Mouse (Mus musculus) megakaryocyte progenitor cell, adult 5-6 weeks (primary cell): ENCODE results near the gene Pdhx. TPM values are rescaled to one million over a fixed set of nuclear protein-coding genes. Genes with fewer than 3 reads are reported as not detected.

ENCODE experiments used
- ATAC-seq: replicated peaks from 2 replicates; pipeline ENCODE4 v1.8.0; 2016; ENCODE audit warnings: mild to moderate bottlenecking, moderate TSS enrichment, inconsistent platforms; ENCODE audit not compliant: poor library complexity
- total RNA-seq, 2 experiments: library from RNA; stranded (forward) in 1 of 2; stranded (reverse) in 1 of 2; fragments of 157-497, 149-512 nt in 1 of 2; fragments of 200-1000 nt in 1 of 2; gene quantifications; 2 replicates each; pipeline versions ENCODE4 v1.2.3 to v1.2.4; 2015 to 2017

The Pdhx gene
- total RNA-seq, 2 experiments from 2014 or later = 20.9 to 29.1 TPM

DNA sequence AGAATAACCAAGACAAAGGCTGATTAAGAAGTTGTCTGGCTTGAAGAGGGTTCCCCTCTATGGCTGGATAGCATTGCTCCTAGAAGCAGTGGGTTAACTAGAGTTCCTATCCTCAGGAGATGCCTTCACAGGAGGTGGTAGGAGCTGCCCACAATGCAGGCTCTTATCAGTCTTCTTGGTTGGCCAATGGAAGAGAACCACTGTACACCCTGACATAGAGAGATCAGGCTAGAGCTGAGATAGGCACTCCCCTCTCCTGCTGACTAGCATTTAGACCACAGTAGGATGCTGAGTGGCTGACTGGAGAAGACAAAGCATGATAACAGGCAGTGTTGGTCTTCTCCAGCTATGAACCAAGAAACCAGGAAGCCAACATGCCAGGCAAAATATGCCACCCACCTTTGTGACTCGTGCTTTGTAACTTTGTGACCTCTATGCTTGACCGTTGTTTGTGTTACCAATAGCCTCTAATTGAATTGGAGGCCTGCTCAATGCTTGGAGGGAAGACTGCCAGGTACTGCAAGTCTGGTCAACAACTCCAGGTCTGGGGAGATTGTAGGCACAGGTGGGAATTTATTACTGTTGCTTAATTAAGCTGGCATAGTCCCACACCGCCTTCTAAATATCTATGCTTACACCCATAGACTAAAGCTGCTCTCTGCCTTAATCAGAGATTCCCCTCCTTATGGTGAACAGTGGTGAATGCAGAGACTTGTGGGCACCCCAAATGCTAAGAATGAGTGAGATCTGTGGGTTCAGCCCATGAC is 79.3 kb downstream of the Pdhx start:
- ATAC-seq = peak; percentile 76

DNA sequence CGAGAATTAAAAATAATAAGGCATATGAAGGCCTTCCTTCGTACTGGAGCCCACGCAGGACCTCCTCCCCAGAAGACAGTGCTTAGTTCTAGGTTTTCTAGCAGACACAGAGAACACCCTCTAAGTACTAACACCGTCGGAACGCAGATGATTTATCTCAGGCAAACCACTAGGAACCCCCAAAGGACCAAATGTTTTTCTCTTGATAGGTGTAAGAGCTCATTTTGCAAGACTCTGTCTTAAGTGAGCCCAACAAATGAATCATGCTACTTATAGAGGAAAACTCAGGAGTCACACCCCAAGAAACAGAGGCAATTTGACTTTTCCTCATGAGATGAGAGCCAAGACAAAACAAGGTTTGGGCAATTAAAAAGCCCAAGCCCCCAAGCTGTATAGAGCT is 80.9 kb downstream of the Pdhx start:
- no peak for ATAC-seq

DNA sequence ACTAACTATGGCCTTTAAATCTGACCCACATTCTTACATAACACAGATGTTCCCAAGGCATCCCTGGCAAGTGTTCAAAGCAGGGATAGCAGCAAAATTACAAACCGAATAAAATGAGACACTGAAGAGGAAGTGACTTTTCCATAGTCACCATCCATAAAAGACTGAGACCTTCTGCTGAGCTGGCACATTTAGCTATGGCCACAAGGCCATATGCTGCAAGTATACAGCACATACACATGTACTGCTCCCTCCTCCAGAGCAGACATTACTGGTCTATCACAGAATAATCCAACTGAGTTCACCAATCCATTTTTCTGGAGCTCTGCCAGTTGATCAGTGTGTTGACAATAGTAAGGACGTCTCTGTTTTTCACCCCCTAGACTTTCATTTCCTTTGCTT is 83.0 kb downstream of the Pdhx start:
- ATAC-seq = peak; percentile 29

DNA sequence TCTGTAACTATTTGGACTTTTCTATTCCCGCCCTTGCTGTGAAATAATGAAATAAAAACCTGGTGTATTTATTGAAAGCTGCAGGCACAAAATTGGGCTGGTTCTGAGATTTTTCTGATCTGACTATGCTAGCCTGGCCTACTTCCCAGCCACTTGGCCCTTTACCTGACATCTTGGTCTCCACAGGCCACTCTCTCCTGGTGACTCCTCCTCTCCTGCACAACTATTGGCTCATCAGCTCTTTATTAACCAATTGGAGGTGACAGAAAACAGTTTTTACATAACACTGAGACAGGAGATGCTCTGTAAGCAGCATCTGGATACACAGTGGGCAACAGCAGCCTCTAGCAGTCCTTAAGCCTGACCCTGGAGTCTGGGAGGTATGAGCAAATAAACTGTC is 83.9 kb downstream of the Pdhx start:
- ATAC-seq = no peak

DNA sequence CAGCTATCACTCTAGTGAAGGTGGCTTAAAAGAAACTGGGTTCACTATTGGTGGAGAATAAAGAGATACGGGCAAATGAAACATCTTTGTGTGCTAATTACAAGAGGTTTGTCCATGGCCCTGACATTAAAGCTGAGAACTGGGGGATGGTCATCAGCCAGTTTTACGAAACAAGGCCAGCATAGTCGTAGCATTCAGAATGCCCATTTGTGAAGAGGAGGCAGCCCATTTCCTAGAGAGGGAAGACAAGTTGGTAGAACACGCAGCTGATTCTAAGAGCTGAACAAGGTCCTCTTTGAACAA is 85.7 kb downstream of the Pdhx start:
- ATAC-seq = no peak

DNA sequence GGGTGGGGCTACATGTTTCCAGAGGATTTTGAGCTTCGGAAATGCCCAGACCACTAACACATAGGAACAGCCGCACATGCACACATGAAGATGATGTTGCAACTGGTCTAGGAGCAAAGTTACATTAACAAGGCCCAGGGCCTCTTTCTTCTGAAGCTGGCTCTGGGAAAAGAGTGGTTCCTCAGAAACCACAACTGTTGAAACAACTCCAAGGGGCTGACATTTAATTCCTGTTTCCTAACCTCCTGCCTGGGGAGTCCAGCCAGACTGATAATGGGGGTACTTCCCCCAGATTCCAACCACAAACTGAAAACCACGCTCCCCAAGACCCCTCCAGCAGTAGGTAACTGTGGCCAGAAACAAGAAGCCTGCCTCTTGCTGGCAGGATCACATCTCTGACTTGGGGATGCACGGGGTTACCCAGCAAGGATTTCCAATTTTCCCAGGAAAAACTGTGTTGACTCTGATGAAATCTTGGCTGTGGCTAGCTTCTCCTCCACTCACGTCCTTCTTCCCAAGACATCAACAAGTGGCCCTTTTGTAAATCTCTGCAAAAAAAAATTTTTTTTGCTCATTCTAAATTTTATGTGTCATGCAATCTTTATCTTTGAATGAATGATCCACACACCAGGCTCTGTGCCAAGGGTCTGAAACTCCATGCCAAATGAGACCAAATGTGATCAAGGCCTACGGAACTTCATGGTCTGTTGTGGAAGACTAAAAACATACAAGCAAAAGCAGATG is 86.2 kb downstream of the Pdhx start:
- peak; percentile 82 for ATAC-seq

DNA sequence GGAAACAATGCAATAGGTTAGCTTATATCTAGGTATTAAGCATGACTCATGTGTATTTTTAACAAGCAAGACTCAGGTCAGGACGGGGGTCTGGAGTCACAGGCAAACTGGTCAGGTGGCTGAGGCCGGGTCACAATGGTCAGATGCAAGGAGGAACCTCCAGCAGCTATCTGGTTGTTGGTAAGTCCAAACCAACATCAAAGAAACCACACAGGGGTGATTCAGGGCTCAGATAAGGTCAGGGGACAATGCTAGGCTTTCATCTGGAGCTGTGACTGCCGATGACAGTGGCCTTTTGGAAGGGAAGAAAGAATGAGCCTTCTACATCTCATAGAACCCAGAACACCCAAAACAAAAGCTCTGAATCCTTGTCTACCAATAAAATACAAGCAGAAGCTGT is 86.9 kb downstream of the Pdhx start:
- ATAC-seq = peak; percentile 21; the same call in 1 of the 2 replicates

DNA sequence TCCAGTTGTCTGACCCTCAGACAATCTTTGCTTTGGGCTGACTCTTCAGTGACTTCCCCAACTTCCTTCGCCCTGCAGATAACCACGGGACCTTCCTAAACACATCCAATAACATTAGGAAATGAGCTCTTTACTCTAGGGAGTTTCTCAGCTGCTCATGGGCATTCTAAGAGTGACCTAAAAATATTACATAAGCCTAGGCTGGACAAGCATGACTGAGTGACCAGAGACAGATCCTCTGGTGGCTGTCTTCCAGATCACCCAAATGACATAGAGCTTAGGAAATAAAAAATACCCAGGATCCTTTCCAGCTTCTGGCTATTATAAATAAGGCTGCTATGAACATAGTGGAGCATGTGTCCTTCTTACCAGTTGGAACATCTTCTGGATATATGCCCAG is 90.5 kb downstream of the Pdhx start:
- no peak for ATAC-seq

DNA sequence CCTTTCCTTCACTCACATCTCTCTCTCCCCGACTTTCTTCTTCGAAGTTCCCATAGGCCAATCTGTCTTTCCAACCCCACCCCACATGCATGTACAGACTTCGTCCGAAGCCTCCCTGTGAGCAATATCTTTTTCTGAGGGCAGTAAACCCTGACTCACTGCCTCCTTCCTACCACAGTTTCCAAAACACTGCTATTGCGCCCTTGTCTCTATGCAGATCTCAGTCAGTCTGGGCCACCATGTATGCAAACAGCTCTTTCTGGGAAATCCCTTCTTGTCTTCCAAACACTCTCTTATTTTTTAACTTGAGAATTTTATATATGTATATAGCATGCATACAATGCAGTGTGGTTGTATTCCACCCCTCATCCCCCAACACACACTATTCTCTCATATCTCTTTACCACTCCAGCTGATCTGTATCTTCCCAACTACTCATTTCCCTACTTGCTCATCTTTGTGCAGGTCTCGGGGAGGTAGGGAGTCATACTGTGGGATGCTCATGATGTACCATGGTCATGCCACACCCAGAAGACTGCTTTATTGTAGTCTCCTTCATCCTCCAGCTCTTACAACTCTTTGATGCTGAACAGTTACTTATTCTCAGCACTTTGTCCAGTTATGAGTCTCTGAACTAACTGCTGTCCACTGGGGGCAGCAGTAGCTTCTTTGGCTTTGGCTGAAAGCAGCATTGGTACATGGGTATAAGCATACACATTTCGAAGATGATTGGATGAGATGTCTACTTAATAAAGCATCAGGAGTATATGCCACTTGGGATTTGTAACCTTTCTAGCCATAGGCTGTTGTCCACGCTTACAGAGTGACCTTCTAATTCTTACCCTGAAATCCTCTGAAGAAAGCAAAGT is 91.6 kb downstream of the Pdhx start:
- ATAC-seq = peak; percentile 52

DNA sequence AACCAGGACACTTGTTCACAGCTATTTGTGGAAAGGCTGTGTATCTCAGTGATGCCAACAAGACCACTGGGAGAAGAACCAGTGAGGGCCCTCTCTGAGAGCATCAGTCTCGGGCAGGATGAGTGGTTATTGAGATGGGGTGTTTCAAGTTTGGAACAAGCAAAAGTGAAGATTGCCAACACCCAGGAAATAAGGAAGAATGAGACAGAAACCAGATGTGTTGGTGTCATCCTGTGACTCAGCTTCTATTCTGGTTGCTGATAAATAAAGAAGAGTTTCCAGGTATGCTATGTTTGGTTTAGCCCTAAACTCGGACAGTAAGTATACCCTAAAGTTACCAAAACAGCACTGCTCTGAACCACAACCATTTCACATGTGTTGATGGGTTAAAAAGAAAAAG is 92.4 kb downstream of the Pdhx start:
- no peak for ATAC-seq

DNA sequence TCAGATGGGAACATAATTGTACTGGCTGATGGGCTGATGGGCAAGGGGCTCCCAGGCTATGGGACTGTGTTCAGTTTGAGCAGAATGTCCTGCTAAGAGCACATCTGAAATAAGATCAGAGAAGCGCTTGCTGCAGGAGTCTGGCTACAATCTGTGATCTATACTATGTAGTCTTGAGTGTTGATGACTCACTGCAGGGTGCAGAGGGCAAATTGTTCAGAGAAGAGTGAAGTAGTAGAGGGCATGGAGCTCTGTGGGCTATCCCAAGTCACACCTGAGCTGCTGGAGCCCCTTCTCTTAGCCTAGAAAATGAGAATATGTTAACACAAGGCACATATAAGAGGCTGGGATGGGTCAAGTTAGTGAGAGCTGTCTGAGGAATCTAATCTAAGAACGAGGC is 93.8 kb downstream of the Pdhx start:
- ATAC-seq = no peak

DNA sequence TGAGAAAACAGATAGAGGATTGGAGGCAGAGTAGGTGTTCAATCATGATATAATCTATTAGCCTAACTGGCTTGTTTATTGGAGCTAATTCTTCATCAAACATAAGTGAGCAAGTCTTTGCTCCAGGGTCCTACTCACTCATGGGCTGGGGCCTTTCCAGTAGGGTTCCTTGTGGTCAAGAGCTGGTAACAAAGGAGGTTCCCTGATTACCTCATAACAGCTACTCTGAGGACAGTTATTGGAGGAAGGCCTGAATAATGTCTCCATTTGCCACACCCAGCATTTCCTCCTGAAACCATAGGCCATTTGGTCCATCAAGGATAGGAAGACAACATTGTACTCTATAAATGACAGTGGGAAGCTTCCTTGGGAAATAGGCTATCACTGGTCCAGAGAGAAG is 94.2 kb downstream of the Pdhx start:
- peak; percentile 42 for ATAC-seq

DNA sequence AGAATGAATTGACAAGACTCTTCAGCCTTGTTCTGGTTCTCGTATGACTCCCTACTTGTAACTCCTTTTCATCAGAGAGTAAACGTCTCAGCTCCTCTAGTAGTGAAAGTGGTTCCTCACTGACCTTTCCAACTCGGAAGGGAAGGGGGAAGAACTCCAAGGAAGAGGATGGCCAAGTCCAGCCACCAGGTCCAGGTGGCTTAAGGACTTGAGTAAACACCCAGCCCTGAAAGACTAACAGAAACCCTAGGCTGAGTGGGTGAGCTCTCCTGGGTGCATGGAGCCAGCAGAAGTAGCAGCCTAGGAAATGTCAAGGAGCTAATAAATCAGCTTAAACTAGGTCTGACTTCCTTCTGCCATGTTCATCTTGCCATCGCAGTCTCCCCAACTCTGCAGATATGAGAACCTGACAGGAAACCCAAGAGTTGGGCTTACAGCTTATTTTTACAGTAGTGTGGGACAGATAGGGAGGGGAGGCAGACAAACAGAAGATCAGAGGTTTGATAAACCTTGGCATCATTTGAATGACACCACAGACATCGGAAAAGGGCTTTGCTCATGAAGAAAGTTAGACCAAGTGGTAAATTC is 97.9 kb downstream of the Pdhx start:
- peak; percentile 22 for ATAC-seq

DNA sequence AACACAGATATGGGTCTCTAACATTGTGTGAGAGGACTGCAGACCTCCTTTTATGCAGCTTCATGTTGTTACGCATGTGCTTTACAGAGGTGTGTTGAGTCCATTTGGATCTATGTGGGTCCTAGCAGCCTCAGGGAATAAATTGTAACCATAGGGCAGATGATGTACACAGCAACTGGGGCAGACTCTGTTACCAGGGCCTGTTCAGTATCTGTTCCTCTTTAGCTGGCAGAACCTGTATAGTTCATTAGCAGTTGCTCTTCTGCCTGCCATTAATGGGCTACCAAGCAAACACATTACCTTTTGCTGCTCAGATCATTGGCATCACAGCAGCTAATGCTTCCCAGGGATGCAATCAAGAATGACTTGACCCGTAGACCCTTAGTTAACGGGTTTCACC is 100.2 kb downstream of the Pdhx start:
- peak; percentile 51 for ATAC-seq

DNA sequence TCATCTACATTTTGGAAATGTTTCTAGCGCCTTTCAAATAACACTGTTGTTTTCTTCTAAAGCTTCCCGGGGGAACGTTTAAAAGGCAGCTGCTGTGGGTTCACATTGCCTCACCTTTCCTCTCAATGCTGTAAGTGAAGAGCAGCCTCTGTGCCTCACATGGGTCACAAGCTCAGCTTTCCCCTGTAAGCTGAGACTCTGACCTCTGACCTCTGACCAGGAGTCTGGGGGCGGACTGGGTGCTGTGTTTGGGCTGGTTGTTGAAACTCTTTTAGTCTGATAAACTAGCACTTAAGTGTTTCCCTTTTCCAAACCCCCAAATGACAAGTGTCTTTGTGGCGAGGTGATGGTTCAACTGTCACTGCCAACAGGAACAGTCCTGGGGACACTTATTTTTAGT is 100.7 kb downstream of the Pdhx start:
- ATAC-seq = peak; percentile 38

DNA sequence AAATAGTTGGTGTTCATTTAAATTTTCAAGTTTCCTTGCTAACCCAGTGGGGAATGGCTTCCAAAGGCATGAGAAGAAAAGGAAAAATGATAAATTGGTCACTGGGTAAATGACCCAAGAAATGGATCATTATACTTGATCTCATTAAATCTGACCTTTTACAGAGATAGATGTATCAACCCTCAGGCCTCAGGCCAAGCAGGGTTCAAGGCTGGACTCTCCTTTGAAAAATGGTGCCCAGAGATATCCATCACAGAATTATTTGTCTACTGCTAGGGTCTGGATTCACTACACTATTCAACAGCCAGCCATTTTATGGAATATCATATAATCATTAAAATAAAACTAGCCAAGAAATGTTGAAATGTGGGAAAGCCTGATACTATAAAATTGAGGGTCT is 101.4 kb downstream of the Pdhx start:
- no peak for ATAC-seq

Other genes starting within 250 kb of the Pdhx start
- gene Cd44, start 171.8 kb downstream of the Pdhx start, total RNA-seq (2015) = 182 and 183 TPM in 2 replicates
- 128 and 134 TPM in 2 replicates for gene Cd44, start 171.8 kb downstream of the Pdhx start, total RNA-seq (2017)
- gene Apip, start 162 bp upstream of the Pdhx start, total RNA-seq (2015) = 47.0 and 66.0 TPM in 2 replicates
- gene Apip, start 162 bp upstream of the Pdhx start, total RNA-seq (2017) = 31.7 and 35.1 TPM in 2 replicates
- gene Ehf, start 229.8 kb upstream of the Pdhx start, total RNA-seq (2015) = not detected in 2 replicates
- not detected in 2 replicates for gene Ehf, start 229.8 kb upstream of the Pdhx start, total RNA-seq (2017)